Mouse (Mus musculus) small intestine, adult 2 months (tissue): ENCODE data around the gene Prr5l. TPM values are rescaled to one million over a fixed set of nuclear protein-coding genes. Genes with fewer than 3 reads are reported as not detected.

Experiments used
- H3K27ac ChIP-seq: fragments of 200-500 bp; 2 replicates; pipeline ENCODE4 v1.5.1; 2012; ENCODE audit warnings: low read depth, low read length, control low read depth, inconsistent platforms; ENCODE audit not compliant: insufficient read depth
- H3K27me3 ChIP-seq: fragments of 200-500 bp; 2 replicates; pipeline ENCODE4 v1.6.1; 2012; ENCODE audit warnings: mild to moderate bottlenecking, moderate library complexity, low read length, inconsistent platforms; ENCODE audit not compliant: control insufficient read depth, insufficient read depth
- H3K36me3 ChIP-seq: fragments of 200-500 bp; 2 replicates; pipeline ENCODE4 v1.6.1; 2012; ENCODE audit warnings: mild to moderate bottlenecking, low read length, control low read depth, inconsistent platforms; ENCODE audit not compliant: control insufficient read depth, insufficient read depth
- H3K4me1 ChIP-seq: fragments of 200-500 bp; 2 replicates; pipeline ENCODE4 v1.6.1; 2012; ENCODE audit warnings: low read length, inconsistent platforms, mixed read lengths; ENCODE audit not compliant: control insufficient read depth, insufficient read depth, insufficient read length
- H3K4me3 ChIP-seq: fragments of 200-500 bp; 2 replicates; pipeline ENCODE4 v1.5.1; 2012; ENCODE audit warnings: low read depth, mild to moderate bottlenecking, control low read depth, inconsistent platforms, low read length, moderate library complexity
- CTCF ChIP-seq: fragments of 200-500 bp; IDR thresholded peaks from 2 replicates; pipeline ENCODE4 v1.5.1; 2012; ENCODE audit warnings: low read depth, mild to moderate bottlenecking, control low read depth, inconsistent platforms, low read length, moderate library complexity, mixed read lengths; ENCODE audit not compliant: insufficient replicate concordance, insufficient read length; ENCODE audit errors: extremely low read depth
- POLR2A ChIP-seq: fragments of 200-500 bp; IDR thresholded peaks from 2 replicates; pipeline ENCODE4 v1.6.1; 2012; ENCODE audit warnings: low read depth, mild to moderate bottlenecking, control low read depth, inconsistent platforms, low read length, moderate library complexity
- WGBS: fragments of 180-500 bp; shearing (Covaris S2); methylation state at CpG from one replicate; pipeline ENCODE4 v1.1.7; 2018; 5-methylcytosine and 5-hydroxymethylcytosine counted together
- polyA plus RNA-seq: library from polyadenylated mRNA; depleted of rRNA; stranded (reverse); fragments of >200 nt; gene quantifications from 2 replicates; pipeline ENCODE4 v1.2.3, GENCODE M21; 2012

Prr5l gene
- polyA plus RNA-seq, 1 experiment, result 3.9 TPM

DNA sequence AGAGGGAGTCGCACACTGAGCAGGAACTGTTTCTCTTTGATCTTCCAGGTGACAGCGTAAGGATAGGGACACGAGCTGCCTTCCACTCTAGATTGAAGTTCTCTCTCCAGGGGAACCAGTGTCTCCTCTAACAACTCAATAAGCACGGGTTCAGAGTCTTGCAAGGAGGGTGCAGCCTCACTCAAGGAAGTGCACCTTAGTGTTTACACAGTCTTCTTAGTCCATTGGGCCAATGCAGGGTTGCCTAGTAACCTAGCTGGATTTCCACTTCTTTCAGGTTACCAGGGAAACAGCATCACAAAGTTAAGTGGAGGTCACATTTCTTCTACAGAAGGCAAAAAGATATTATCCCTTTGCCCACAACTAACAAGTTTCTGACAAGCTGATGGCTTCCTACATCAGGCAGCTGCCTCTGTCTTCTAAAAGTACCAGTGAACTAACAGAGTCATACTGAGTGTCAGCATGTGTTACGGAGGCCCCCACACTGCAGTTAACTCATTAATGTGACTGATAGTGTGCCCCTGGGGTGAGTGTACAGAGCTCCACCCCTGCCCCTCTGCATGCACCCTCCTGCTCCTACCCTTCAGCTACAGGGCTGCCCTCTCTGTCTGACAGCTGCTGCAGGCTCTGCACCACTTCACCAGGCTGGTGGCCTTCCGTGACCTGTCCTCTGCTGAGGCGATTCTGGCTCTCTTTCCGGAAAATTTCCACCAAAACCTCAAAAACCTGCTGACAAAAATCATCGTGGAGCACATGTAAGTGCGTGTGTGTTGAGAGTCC is 13.8 kb upstream of the Prr5l start:
- H3K27ac ChIP-seq, result no peak overlapping the region
- WGBS, result 67% methylated on average over 10 of the region's 10 CpGs
- H3K4me3 ChIP-seq, result no peak overlapping the region
- no peak for TF ChIP-seq POLR2A
- no peak for TF ChIP-seq CTCF
- H3K36me3 ChIP-seq, result peaks cover 17% of the 10 kb centered on the region
- H3K4me1 ChIP-seq, result no peaks in the 10 kb centered on the region
- H3K27me3 ChIP-seq, result no peaks in the 10 kb centered on the region

DNA sequence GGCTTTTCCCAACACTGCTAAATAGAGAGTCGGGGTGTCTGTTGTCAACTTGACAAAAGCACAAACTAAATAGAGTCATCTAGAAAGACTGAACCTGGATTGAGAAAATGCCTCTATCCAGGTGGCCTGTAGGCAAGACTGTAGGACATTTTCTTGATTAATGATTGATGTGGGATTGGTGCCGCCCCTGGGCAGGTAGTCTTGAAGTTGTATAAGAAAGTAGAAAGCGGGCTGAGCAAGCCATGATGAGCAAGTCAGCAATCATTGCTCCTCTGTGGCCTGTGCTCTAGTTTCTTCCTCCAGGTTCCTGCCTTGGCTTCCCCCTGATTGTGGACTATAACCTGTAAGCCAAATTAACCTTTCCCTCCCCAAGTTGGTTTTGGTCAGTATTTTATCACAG is 11.3 kb upstream of the Prr5l start:
- WGBS, result 86% methylated on average over 3 of the region's 3 CpGs

DNA sequence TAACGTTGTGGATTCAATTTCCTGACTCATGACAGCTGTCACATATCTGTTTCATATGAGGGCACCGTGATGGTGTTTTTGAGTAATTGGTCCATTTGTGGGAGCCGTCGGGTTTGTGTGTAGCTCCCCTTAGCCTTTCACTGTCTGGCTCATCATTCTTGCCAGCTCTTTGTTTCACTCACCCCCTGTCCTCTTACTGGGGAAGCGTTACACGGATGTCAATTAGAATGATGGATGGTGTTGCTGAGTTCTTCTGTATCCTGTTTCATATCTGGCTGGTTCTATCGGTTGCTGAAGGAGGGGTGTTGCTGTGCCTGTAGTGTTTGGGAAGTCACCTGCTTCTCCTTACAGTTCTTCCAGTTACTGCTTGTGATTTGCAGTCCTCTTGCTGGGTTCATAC is 8.3 kb upstream of the Prr5l start:
- Histone ChIP-seq H3K4me3 (no peak overlapping the region), H3K27me3 (no peaks in the 10 kb centered on the region), H3K36me3 (peaks cover 3% of the 10 kb centered on the region), H3K4me1 (no peaks in the 10 kb centered on the region), H3K27ac (no peak overlapping the region)
- WGBS, result 68% methylated on average over 7 of the region's 7 CpGs
- TF ChIP-seq CTCF (no peak), POLR2A (no peak)

More for the DNA sequence above, 11.3 kb upstream of the Prr5l start:
- no peak for TF ChIP-seq CTCF
- TF ChIP-seq POLR2A, result no peak
- H3K36me3 ChIP-seq, result peaks cover 13% of the 10 kb centered on the region
- H3K27me3 ChIP-seq, result no peaks in the 10 kb centered on the region
- H3K27ac ChIP-seq, result no peak overlapping the region
- H3K4me1 ChIP-seq, result no peaks in the 10 kb centered on the region
- H3K4me3 ChIP-seq, result no peak overlapping the region

DNA sequence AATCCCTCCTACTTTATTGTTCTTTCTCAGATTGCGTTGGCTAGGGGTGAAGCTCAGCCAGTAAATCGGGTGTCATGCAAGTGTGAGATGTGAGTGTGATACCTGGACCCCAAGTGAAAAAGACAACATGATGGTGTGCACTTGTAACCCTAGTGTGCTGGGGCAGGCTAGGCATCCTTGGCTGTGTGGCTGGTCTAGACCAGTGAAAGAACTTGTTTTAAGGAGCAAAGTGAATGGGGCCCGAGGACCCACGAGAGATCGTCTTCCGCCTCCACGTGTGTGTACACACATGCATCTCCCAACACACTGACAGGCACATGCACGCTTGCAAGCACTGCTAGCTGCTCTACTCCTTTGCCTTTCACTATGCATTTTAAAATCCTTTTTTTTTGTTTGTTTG is 6.1 kb upstream of the Prr5l start:
- no peak overlapping the region for H3K4me3 ChIP-seq
- 90% methylated on average over 8 of the region's 8 CpGs for WGBS
- TF ChIP-seq CTCF, result no peak

DNA sequence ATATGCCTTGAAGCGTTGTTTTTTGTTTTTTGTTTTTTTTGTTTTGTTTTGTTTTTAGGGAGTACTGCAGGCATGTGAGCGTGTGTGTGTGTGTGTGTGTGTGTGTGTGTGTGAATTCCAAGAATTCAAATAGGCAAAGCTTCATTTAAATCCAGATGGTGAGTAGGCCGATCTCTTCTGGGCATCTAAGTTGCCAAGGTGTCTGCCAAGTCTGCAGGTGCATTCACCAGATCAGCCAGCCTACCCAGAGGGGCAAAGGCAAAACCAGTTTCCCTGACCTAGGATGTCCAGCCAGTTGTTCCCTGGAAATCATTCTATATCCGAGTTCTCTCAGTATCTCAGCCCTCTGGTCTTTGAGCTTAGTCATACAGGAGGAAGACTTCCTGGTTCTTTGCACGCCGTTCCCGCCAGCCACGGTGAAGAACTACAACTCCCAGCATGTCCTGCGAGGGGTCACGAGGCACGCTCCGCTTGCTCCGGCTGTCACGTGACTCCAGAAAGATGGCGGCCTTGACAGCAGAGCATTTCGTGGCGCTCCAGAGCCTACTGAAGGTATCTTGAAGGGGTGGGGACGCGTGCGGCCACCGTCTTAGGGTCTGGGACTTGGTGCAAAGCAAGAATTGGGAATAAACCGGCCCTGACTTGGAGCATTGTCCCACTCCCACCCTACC is 3.1 kb upstream of the Prr5l start, which contains the start of gene Commd9:
Gene Commd9 (plus strand): TSS at position 480 of the 671 bp plus-strand sequence.
- WGBS, result 11% methylated on average over 22 of the region's 22 CpGs
- peaks cover 2% of the 10 kb centered on the region; the same call in 1 of the 2 replicates for H3K4me1 ChIP-seq
- TF ChIP-seq CTCF, result no peak
- TF ChIP-seq POLR2A, result no peak
- peak within 1 kb of the TSS; percentile 26; the same call in 1 of the 2 replicates for H3K27ac ChIP-seq
- no peaks in the 10 kb centered on the region for H3K36me3 ChIP-seq
- H3K27me3 ChIP-seq, result no peaks in the 10 kb centered on the region
- H3K4me3 ChIP-seq, result peak within 1 kb of the TSS; percentile 81

More for the DNA sequence above, 6.1 kb upstream of the Prr5l start:
- Histone ChIP-seq H3K36me3 (no peaks in the 10 kb centered on the region), H3K27me3 (no peaks in the 10 kb centered on the region), H3K27ac (no peak overlapping the region), H3K4me1 (peaks cover 2% of the 10 kb centered on the region; the same call in 1 of the 2 replicates)

DNA sequence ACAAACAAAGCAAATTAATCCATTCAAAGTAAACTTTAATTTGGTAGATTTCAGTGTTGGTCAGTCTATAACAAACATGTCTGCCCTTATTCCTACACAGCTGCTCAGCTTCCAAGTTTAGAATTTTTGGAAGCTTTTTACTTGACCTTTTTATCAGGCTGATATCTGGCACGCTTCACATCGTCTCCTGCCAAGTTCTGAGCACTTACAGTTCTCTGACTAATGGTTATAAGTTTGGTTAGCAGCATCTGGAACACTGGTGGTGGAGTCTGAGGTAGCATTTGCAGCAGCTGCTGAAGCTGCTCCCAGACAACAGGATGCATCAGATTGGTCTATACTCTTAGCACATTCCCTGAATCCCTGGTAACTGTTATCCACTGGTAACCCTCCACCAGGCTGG is 1.5 kb upstream of the Prr5l start:
- Histone ChIP-seq H3K36me3 (no peaks in the 10 kb centered on the region), H3K27ac (no peak overlapping the region), H3K4me3 (no peak overlapping the region), H3K27me3 (no peaks in the 10 kb centered on the region), H3K4me1 (peaks cover 2% of the 10 kb centered on the region; the same call in 1 of the 2 replicates)
- 27% methylated on average over 2 of the region's 2 CpGs for WGBS
- no peak for TF ChIP-seq POLR2A
- no peak for TF ChIP-seq CTCF

DNA sequence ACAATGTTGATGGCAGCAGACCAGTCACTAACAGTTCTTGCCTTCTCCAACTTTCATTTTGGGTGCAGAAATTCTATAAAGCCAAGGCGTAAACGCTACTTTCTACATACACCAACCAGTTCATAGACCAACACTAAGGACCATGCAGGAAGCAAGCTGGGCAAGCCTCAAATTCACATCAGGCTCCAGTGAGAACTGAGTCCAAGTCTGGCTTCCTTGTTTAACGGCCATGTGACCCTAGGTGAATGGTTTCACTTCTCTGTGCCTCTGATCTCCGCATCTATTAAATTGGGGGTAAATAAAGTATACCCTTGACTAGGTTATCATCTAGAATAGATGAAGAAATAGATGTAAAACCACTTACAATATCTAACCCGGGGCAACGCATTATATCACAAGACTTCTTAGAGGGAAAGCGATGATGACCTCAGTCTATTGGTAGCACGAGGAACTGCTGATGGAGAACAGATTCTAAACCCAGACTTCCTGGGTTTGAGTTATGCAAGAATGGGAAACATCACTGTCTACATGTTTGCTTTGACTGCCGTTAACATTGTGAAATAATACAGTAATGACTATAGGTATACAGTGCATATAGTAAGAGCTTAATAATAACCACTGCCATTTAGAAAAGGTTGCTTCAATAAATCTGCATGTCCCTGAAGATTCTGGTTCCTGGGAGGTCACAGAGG is 1.2 kb downstream of the Prr5l start:
- H3K27me3 ChIP-seq, result no peaks in the 10 kb centered on the region
- no peaks in the 10 kb centered on the region for H3K36me3 ChIP-seq
- H3K4me1 ChIP-seq, result peaks cover 2% of the 10 kb centered on the region; the same call in 1 of the 2 replicates
- 70% methylated on average over 9 of the region's 9 CpGs for WGBS
- no peak for TF ChIP-seq CTCF
- TF ChIP-seq POLR2A, result no peak
- no peak overlapping the region for H3K4me3 ChIP-seq
- H3K27ac ChIP-seq, result no peak overlapping the region
